Mouse (Mus musculus): ENCODE results near the gene Tssk3. TPM values are rescaled to one million over a fixed set of nuclear protein-coding genes. Genes with fewer than 3 reads are reported as not detected.
"Not testable (repeated sequence)": the region's sequence is repeated elsewhere in the genome, so short reads cannot be mapped to it uniquely, and the experiment has no call there.

Tssk3 gene
- not detected in 2 replicates for polyA plus RNA-seq (2015; fragmentation: Nextera tagmentation; extraction: Ambion mirVana)

DNA sequence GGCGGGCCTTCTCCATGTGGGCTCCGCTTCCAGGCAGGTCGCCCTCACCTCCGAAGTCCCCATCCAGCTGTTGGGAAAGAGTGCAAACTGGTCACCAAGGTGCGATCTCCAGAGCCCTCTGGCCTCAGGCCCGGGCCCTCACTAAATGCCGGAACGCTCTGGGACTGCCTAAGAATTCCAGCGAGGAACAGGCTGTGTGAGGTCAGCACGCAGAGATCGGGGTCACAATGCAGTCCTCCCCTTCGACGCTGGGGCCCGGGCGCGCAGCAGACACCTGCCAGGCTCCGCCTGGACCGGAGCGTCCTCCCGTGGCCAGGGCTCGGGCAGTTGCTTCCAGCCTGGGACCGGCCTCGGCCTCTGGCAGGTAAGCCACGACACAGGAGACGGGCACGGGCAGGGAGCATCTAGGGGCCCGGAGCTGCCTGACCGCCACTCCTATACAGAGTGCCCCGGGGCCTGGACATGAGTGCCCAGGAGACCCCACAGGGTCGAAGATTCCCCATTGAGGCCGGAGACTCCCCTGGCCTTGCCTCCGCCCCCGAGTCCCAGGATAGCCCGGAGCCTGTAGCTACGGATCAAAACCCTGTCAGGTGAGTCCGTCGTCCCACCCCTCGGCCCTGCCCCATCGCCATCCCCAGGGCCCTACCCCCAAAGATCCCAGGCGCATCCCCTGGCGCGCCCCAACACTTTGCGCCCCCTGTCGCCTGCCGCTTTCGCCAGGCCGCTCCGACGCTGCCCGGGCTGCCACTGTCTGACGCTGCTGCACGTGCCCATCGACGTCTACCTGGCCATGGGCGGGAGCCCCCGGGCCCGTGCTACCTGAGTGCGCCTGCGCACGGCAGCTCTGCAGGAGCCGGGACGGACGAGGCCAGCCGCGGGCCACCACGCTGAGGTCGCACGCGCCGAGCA lies at the start of gene Tssk3, which contains the start of gene Fam229a:
Gene Tssk3, minus strand, starts transcription at position 51 of the 909 bp plus-strand sequence.
Gene Fam229a, plus strand, starts transcription at position 219 of the 909 bp plus-strand sequence.
- H3K4me3 ChIP-seq = peak within 1 kb of the TSS; percentile 41
- peaks cover 30% of the 10 kb centered on the region for H3K36me3 ChIP-seq
- peak within 1 kb of the TSS; percentile 37 for H3K9ac ChIP-seq
- WGBS = 6% methylated on average over 70 of the region's 70 CpGs
- peaks cover 28% of the 10 kb centered on the region for H3K27me3 ChIP-seq
- no peaks in the 10 kb centered on the region for H3K9me3 ChIP-seq (replicated peaks)
- H3K4me2 ChIP-seq = peak within 1 kb of the TSS; percentile 71
- ATAC-seq (replicated peaks; ENCODE audit: insufficient number of reproducible peaks, insufficient read depth, low FRiP score, low read depth) = peak; percentile 44; the same call in 1 of the 2 replicates
- no peak within 1 kb of the TSS for H3K27ac ChIP-seq
- peaks cover 23% of the 10 kb centered on the region for H3K4me1 ChIP-seq (replicated peaks)

GRCm38 (mm10) chr4:129540012-129540411 lies 49.2 kb upstream of the Tssk3 start:
- H3K27me3 ChIP-seq = no peaks in the 10 kb centered on the region
- no peak overlapping the region for H3K27ac ChIP-seq
- no peak overlapping the region for H3K4me3 ChIP-seq
- H3K9me3 ChIP-seq (replicated peaks) = no peaks in the 10 kb centered on the region
- H3K36me3 ChIP-seq = peaks cover 7% of the 10 kb centered on the region; the same call in 1 of the 2 replicates
- 68% methylated on average over 6 of the region's 6 CpGs for WGBS
- H3K4me1 ChIP-seq (replicated peaks) = peaks cover 17% of the 10 kb centered on the region
- no peak for ATAC-seq (replicated peaks; ENCODE audit: insufficient number of reproducible peaks, insufficient read depth, low FRiP score, low read depth)
- H3K9ac ChIP-seq = no peak overlapping the region
- H3K4me2 ChIP-seq = no peak overlapping the region

DNA sequence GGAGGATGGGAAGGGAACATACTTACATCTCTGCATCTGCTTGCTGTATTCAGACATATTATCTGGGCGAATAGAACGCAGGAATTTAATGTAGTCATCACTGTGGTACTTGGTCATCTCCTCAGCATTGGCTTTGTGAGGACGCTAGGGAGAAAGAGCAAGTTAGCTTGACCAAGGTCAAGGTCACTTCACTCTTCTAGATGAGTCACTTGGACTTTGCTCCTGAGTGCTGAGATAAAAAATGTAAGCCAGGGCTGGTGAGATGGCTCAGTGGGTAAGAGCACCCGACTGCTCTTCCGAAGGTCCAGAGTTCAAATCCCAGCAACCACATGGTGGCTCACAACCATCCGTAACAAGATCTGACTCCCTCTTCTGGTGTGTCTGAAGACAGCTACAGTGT lies 38.1 kb upstream of the Tssk3 start:
- peaks cover 57% of the 10 kb centered on the region for H3K36me3 ChIP-seq
- WGBS = 90% methylated on average over 6 of the region's 6 CpGs

DNA sequence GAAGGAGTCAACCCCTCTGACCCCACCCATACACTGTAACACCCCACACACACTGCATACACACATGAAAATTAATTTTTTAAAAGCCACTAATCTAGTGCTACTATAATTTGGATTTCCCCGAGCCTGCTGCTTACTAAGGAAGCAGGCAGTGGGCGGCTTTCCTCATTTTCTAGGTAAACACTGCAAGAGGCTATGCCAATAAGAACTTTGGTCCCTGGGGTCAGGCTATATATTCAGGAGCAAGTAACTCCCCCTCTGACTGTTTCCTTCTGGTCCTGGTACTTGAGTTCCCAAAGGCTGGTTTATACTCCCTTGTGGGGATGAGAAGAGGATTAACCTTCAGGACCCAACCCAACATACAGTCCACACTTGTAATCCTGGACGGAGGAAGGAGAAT lies 35.1 kb upstream of the Tssk3 start:
- Histone ChIP-seq H3K4me2 (no peak overlapping the region), H3K4me1 (replicated peaks) (peaks cover 7% of the 10 kb centered on the region), H3K9me3 (replicated peaks) (no peaks in the 10 kb centered on the region), H3K9ac (no peak overlapping the region), H3K27ac (no peak overlapping the region), H3K27me3 (no peaks in the 10 kb centered on the region), H3K4me3 (no peak overlapping the region), H3K36me3 (peaks cover 70% of the 10 kb centered on the region)
- 88% methylated on average over 3 of the region's 3 CpGs for whole genome bisulfite sequencing
- ATAC-seq (replicated peaks; ENCODE audit: insufficient number of reproducible peaks, insufficient read depth, low FRiP score, low read depth) = no peak

More for the DNA sequence above, 38.1 kb upstream of the Tssk3 start:
- H3K4me2 ChIP-seq; H3K4me1 ChIP-seq (replicated peaks); H3K4me3 ChIP-seq; H3K27me3 ChIP-seq; H3K27ac ChIP-seq; ATAC-seq (replicated peaks; ENCODE audit: insufficient number of reproducible peaks, insufficient read depth, low FRiP score, low read depth); H3K9ac ChIP-seq; H3K9me3 ChIP-seq (replicated peaks): not testable (repeated sequence)

GRCm38 (mm10) chr4:129525338-129525737 lies 34.5 kb upstream of the Tssk3 start:
- Histone ChIP-seq H3K4me3 (no peak overlapping the region), H3K27me3 (no peaks in the 10 kb centered on the region), H3K4me2 (no peak overlapping the region), H3K9ac (no peak overlapping the region), H3K27ac (no peak overlapping the region; the same call in 1 of the 2 replicates), H3K9me3 (replicated peaks) (no peaks in the 10 kb centered on the region), H3K4me1 (replicated peaks) (peaks cover 7% of the 10 kb centered on the region), H3K36me3 (peaks cover 71% of the 10 kb centered on the region)
- WGBS = 73% methylated on average over 5 of the region's 5 CpGs
- no peak for ATAC-seq (replicated peaks; ENCODE audit: insufficient number of reproducible peaks, insufficient read depth, low FRiP score, low read depth)

GRCm38 (mm10) chr4:129518519-129518918 lies 27.7 kb upstream of the Tssk3 start:
- 76% methylated on average over 8 of the region's 8 CpGs for WGBS
- no peaks in the 10 kb centered on the region for H3K9me3 ChIP-seq (replicated peaks)
- no peak overlapping the region for H3K9ac ChIP-seq
- no peak overlapping the region for H3K27ac ChIP-seq
- peaks cover 58% of the 10 kb centered on the region for H3K36me3 ChIP-seq
- H3K27me3 ChIP-seq = no peaks in the 10 kb centered on the region
- peaks cover 11% of the 10 kb centered on the region for H3K4me1 ChIP-seq (replicated peaks)
- H3K4me3 ChIP-seq = no peak overlapping the region
- no peak overlapping the region for H3K4me2 ChIP-seq
- no peak for ATAC-seq (replicated peaks; ENCODE audit: insufficient number of reproducible peaks, insufficient read depth, low FRiP score, low read depth)

DNA sequence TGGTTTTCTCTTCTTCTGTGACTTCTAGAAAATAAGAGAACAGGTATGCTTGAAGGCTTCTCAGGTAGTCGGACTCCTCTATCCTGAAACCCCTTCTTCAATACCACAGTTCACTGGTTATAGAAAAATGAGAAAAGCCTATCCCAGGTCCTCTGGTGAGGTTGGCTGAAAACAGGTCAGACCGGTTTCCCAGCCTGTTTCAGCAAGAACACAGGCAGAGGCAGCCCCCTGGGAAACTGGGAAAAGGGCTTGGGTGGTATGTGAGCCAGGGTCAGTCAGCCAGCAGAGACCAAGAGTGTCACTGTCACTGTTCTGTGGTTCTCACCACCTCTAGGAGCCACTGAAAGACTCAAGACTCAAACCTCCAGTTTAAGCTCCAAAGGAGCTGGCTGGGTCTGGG lies 26.1 kb upstream of the Tssk3 start:
- 57% methylated on average over 2 of the region's 2 CpGs for WGBS

GRCm38 (mm10) chr4:129514300-129514898 lies 23.6 kb upstream of the Tssk3 start:
- peak; percentile 53 for ATAC-seq (replicated peaks; ENCODE audit: insufficient number of reproducible peaks, insufficient read depth, low FRiP score, low read depth)
- peak overlapping the region; percentile 96 for H3K27ac ChIP-seq
- H3K4me2 ChIP-seq = peak overlapping the region; percentile 83
- peak overlapping the region; percentile 100 for H3K4me3 ChIP-seq
- H3K36me3 ChIP-seq = peaks cover 21% of the 10 kb centered on the region
- H3K9me3 ChIP-seq (replicated peaks) = no peaks in the 10 kb centered on the region
- H3K4me1 ChIP-seq (replicated peaks) = peaks cover 18% of the 10 kb centered on the region
- no peaks in the 10 kb centered on the region for H3K27me3 ChIP-seq
- WGBS = under 1% methylated on average over 35 of the region's 35 CpGs
- peak overlapping the region; percentile 100 for H3K9ac ChIP-seq

More for the DNA sequence above, 26.1 kb upstream of the Tssk3 start:
- H3K9ac ChIP-seq = no peak overlapping the region
- no peak overlapping the region for H3K4me2 ChIP-seq
- H3K36me3 ChIP-seq = peaks cover 42% of the 10 kb centered on the region
- no peak for ATAC-seq (replicated peaks; ENCODE audit: insufficient number of reproducible peaks, insufficient read depth, low FRiP score, low read depth)
- no peak overlapping the region for H3K4me3 ChIP-seq
- H3K9me3 ChIP-seq (replicated peaks) = no peaks in the 10 kb centered on the region
- H3K4me1 ChIP-seq (replicated peaks) = peaks cover 16% of the 10 kb centered on the region
- H3K27me3 ChIP-seq = no peaks in the 10 kb centered on the region
- H3K27ac ChIP-seq = peak overlapping the region; percentile 42; the same call in 1 of the 2 replicates

DNA sequence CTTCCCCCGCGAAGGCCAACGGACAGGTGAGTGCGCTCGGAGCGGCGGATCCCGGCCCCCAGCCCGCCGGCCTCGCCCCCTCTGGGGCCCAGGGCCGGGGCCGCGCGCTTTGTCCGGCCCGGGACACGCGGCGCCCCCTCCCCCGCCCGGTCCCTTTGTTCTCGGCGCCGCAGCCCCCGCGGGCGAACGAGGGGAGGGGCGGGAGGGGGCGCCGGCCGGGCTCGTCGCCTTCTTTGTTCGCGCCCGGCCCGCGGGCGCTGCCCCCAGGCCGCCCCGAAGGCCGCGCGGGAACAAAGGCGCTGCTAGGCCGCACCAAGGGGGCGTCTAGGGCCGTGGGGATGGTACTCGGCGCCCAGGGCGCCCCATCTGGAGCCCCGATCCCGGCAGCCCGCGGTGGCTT lies 23.1 kb upstream of the Tssk3 start:
- Histone ChIP-seq H3K27ac (peak overlapping the region; percentile 96), H3K4me1 (replicated peaks) (peaks cover 23% of the 10 kb centered on the region), H3K27me3 (no peaks in the 10 kb centered on the region), H3K36me3 (peaks cover 21% of the 10 kb centered on the region), H3K9ac (peak overlapping the region; percentile 100), H3K4me2 (peak overlapping the region; percentile 83), H3K9me3 (replicated peaks) (no peaks in the 10 kb centered on the region), H3K4me3 (peak overlapping the region; percentile 100)
- ATAC-seq (replicated peaks; ENCODE audit: insufficient number of reproducible peaks, insufficient read depth, low FRiP score, low read depth) = peak; percentile 38
- WGBS = under 1% methylated on average over 51 of the region's 57 CpGs

DNA sequence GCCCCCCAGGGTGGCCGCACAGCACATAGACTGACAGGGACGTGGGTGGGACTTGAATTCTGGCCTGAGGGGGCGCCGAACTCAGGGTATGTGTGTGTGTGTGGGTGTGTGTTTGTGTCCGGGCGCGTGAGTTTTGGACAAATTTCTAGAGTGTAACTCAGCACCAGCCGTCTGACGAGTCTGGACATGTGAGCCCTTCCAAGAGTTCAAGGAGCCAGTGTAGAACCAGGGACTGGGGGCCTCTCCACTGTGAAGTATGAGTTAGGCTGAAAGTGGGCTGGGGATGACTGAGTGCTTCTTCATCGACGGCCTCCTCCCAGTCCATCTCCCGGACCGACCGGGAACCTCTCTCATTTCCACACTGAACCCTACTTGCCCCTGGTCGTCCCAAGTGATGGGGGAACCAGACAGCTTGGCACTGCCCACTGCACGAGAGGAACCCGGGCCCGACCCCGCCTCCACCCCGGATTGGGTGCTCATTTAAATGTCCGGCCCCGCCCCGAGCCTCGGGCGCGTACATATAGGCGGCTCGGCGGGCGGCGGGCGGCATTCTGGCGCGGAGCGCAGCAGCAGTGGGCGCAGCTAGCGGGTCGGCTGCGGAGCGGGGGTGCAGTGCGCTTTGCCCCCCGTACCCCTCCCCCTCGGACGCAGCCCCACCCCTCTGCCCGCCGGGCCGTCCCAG lies 22.4 kb upstream of the Tssk3 start, which contains the start of gene Marcksl1:
Gene Marcksl1, plus strand, starts transcription at position 496 of the 682 bp plus-strand sequence.
- Histone ChIP-seq H3K4me2 (peak within 1 kb of the TSS; percentile 83), H3K36me3 (peaks cover 17% of the 10 kb centered on the region), H3K27me3 (no peaks in the 10 kb centered on the region), H3K4me1 (replicated peaks) (peaks cover 28% of the 10 kb centered on the region), H3K9me3 (replicated peaks) (no peaks in the 10 kb centered on the region), H3K4me3 (peak within 1 kb of the TSS; percentile 100), H3K9ac (peak within 1 kb of the TSS; percentile 100), H3K27ac (peak within 1 kb of the TSS; percentile 96)
- peak; percentile 83 for ATAC-seq (replicated peaks; ENCODE audit: insufficient number of reproducible peaks, insufficient read depth, low FRiP score, low read depth)
- 7% methylated on average over 47 of the region's 47 CpGs for WGBS
